Mouse (Mus musculus) kidney, postnatal 36 days (tissue): ENCODE measurements around the gene Mettl25.

Experiments used
- DNase-seq, 2 experiments: peaks; one replicate each; pipeline ENCODE4 v3.0.0; 2021 to 2022; ENCODE audit warnings: mixed read lengths in 2 of 2

The Mettl25 gene

DNA sequence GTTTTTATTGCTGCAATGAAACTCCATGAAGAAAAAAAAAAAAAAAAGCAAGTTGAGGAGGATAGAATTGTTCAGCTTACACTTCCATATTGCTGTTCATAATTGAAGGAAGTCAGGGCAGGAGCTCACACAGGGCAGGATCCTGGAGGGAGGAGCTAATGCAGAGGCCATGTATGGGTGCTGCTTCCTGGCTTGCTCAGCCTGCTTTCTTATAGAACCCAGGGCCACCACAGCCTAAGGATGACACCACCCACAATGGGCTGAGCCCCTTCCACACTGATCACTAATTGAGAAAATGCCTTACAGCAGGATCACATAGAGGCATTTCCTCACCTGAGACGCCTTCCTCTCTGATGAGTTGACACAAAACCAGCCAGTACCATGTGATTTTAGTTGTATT, 95.2 kb downstream of the Mettl25 start:
- no peak for DNase-seq

DNA sequence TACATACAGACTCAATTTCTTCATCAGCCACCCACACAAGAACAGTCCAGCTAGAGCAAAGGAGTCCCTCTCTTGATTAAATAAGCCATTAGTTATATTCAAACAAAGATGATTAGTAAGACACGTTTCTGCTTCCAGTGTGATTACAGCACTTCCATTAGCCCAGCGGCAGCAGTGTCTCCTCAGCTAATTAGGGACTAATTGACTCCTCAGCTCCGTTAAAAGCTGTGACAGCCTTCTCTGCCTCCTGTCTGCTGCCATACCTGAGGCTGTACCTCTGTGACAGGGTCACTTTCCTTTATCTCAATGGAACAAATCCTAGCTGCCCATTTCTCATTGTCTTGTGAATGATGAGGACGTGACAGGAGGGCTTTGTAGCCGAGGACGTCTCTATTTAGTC, 99.4 kb downstream of the Mettl25 start:
- DNase-seq = no peak

DNA sequence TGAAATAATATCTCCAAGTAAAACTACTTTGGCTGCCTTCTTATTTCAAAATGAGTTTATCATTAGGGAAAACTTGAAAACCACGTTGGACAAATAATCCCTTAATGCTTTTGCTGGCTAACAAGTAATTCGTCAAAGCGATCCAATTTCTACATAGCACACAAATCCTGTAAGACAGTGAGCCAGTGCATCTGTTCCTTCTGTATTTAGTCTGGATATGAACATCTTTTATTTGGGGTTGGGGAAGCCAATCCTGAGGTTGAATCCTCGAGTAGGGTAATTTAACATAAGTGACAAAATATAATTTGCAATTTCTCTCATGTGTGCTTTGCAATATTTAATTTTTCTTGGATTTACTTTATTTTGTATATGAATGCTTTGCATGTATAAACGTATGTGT, 102.2 kb downstream of the Mettl25 start:
- DNase-seq = no peak

DNA sequence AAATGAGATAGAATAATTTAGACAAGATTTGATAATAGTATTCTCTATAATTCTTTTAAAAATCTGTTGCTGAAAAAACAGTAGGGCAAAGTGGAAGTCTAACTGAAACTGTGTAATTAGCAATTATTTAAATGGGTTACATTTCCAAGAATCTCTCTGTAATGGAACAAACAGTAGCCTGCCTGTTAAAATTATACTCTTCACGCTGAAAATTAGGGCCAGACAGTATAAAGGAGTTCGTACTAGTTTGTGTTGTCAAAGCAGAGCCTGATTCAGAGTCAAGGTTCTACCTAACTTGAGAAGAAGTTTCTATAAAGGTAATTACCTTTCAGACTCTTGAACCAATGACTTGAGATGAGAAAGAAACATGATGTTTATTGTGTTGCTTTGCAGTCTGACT, 113.4 kb downstream of the Mettl25 start:
- DNase-seq = no peak

DNA sequence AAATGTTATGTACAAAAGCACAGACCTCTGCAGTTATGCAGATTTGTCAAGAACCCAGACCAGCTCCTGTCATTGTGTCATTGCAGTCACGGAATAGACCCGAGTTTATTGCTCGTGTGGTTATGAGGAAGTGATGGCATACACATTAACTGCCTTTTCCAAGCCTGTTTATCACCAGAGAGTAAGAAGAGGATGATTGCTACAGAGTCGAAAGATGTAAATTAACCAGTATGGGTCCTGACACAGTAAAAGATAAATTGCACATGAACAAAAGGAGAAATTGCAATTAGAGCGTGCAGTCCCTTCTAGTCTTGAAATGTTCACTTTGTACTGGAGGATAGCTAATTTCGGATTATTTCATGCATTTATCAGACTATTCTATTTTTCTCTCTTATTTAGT, 113.8 kb downstream of the Mettl25 start:
- DNase-seq = no peak

DNA sequence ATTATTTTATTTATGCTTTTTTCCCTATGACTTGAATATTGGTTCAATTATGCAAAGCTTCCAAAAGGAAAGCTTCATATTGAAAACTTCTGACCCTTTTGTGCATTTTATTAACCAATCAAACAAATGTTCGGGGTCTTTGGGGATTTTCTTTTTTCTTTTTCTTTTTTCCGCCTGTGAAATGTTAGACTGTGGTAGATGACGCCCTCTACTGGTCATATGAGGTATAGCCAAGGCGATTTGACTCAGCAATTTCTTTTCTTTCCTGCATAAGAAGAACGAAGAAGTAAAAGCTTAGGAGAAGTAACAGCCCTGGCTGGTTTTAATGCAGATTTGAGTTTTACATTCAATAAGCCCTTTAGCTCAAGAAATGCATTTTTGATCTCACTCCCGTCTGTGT, 126.3 kb downstream of the Mettl25 start:
- DNase-seq = peak in 1 of 2 experiments; percentile 16

DNA sequence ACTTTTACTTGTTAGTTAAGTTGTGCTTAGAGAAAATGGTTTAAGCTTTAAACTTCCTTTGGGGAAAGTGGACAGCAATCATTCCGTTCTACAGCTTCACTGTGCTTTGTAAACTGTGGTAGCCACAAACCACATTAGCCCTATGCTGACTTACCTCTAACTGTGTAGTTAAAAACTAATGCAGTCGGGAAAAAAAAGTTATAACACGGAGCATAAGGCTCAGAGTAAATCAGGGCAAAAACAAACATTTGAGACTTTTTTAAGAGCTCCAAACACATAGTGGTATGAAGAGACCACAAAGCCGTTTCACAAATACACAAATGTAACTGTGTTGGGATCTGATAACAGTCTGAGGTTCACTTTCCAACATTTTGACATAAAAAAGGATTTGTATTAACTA, 126.8 kb downstream of the Mettl25 start:
- DNase-seq = no peak

DNA sequence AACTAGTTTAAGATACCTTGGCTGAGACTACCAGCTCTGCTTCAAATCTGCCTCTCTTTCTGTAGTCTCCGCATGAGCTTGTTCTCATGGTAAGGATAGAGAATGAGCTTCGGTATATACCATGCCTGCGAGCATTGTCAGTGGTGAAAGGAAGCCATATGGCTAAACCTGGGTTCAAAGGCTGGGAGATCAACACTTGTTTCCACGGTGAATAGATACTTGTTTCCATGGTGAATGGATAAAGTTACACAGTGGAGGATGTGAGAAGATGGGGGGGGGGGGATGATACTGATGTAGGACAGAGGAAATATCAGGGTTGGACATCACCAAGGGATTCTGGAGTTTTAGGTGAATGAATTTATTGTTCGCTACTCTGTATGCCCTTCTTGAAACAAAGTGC, 128.0 kb downstream of the Mettl25 start:
- no peak for DNase-seq
